Mouse (Mus musculus): ENCODE results near the gene Ccdc141. TPM values are rescaled to one million over a fixed set of nuclear protein-coding genes. Genes with fewer than 3 reads are reported as not detected.

Gene Ccdc141
- total RNA-seq, 1 experiment = 3.3 TPM

- no peak overlapping the region for H3K4me3 ChIP-seq (ENCODE audit: insufficient read depth in 1 of 2, low read depth in 1 of 2, low read length in 2 of 2, poor library complexity in 1 of 2, severe bottlenecking in 1 of 2)
- H3K27ac ChIP-seq (ENCODE audit: insufficient read depth, low read depth, low read length, poor library complexity, severe bottlenecking) = no peak overlapping the region
- TF ChIP-seq MAFK (IDR thresholded peaks at IDR 0.05; ENCODE audit: insufficient read depth, low read depth, low read length) (no peak), ZNF384 (IDR thresholded peaks at IDR 0.05; ENCODE audit: low read depth, low read length) (no peak), ZC3H11A (IDR thresholded peaks at IDR 0.05; ENCODE audit: borderline replicate concordance, low read depth, low read length) (no peak), CHD2 (IDR thresholded peaks at IDR 0.05; ENCODE audit: low read depth, low read length) (no peak), HCFC1 (IDR thresholded peaks at IDR 0.05; ENCODE audit: borderline replicate concordance, insufficient read depth, low read length) (no peak)
- in situ Hi-C loops (cut with MboI; ENCODE audit: low sequenced_read_pairs in 2 of 2, unreplicated experiment in 2 of 2) = no loop called here
- peaks cover 2 to 12% of the 10 kb centered on the region in 2 experiments; a peak in 1 of 4 replicates for H3K4me1 ChIP-seq (ENCODE audit: control insufficient read depth in 2 of 2, insufficient read depth in 2 of 2, low read length in 2 of 2, poor library complexity in 1 of 2)
- H3K9ac ChIP-seq (ENCODE audit: insufficient read depth, low read depth, low read length, poor library complexity, severe bottlenecking) = no peak overlapping the region
- no peak for DNase-seq (ENCODE audit: low read depth, low spot score)
- no peaks in the 10 kb centered on the region for H3K36me3 ChIP-seq (ENCODE audit: control insufficient read depth, insufficient read depth, low read length, poor library complexity, severe bottlenecking)
- no peaks in the 10 kb centered on the region for H3K9me3 ChIP-seq (ENCODE audit: control insufficient read depth, insufficient read depth, low read depth, low read length)
Observed at GRCm38 (mm10) chr2:77113867-77114266, 56.6 kb downstream of the Ccdc141 start.

- in situ Hi-C loops (cut with MboI; ENCODE audit: low sequenced_read_pairs in 2 of 2, unreplicated experiment in 2 of 2) = no loop called here
- DNase-seq (ENCODE audit: low read depth, low spot score) = no peak
- Histone ChIP-seq H3K9me3 (ENCODE audit: control insufficient read depth, insufficient read depth, low read depth, low read length) (no peaks in the 10 kb centered on the region), H3K27ac (ENCODE audit: insufficient read depth, low read depth, low read length, poor library complexity, severe bottlenecking) (no peak overlapping the region), H3K36me3 (ENCODE audit: control insufficient read depth, insufficient read depth, low read length, poor library complexity, severe bottlenecking) (no peaks in the 10 kb centered on the region), H3K4me1 (ENCODE audit: control insufficient read depth in 2 of 2, insufficient read depth in 2 of 2, low read length in 2 of 2, poor library complexity in 1 of 2) (peaks cover 2 to 12% of the 10 kb centered on the region in 2 experiments; a peak in 1 of 4 replicates), H3K9ac (ENCODE audit: insufficient read depth, low read depth, low read length, poor library complexity, severe bottlenecking) (no peak overlapping the region), H3K4me3 (ENCODE audit: insufficient read depth in 1 of 2, low read depth in 1 of 2, low read length in 2 of 2, poor library complexity in 1 of 2, severe bottlenecking in 1 of 2) (no peak overlapping the region)
- TF ChIP-seq ZC3H11A (IDR thresholded peaks at IDR 0.05; ENCODE audit: borderline replicate concordance, low read depth, low read length) = no peak
- no peak for TF ChIP-seq HCFC1 (IDR thresholded peaks at IDR 0.05; ENCODE audit: borderline replicate concordance, insufficient read depth, low read length)
- no peak for TF ChIP-seq CHD2 (IDR thresholded peaks at IDR 0.05; ENCODE audit: low read depth, low read length)
- TF ChIP-seq ZNF384 (IDR thresholded peaks at IDR 0.05; ENCODE audit: low read depth, low read length) = no peak
- TF ChIP-seq MAFK (IDR thresholded peaks at IDR 0.05; ENCODE audit: insufficient read depth, low read depth, low read length) = no peak
Observed at GRCm38 (mm10) chr2:77113026-77113425, 57.4 kb downstream of the Ccdc141 start.

GRCm38 (mm10) chr2:77111095-77111494 is 59.3 kb downstream of the Ccdc141 start:
- no peaks in the 10 kb centered on the region for H3K36me3 ChIP-seq (ENCODE audit: control insufficient read depth, insufficient read depth, low read length, poor library complexity, severe bottlenecking)
- DNase-seq (ENCODE audit: low read depth, low spot score) = no peak
- no peak overlapping the region for H3K27ac ChIP-seq (ENCODE audit: insufficient read depth, low read depth, low read length, poor library complexity, severe bottlenecking)
- no peak overlapping the region for H3K4me3 ChIP-seq (ENCODE audit: insufficient read depth in 1 of 2, low read depth in 1 of 2, low read length in 2 of 2, poor library complexity in 1 of 2, severe bottlenecking in 1 of 2)
- no peak overlapping the region for H3K9ac ChIP-seq (ENCODE audit: insufficient read depth, low read depth, low read length, poor library complexity, severe bottlenecking)
- H3K4me1 ChIP-seq (ENCODE audit: control insufficient read depth in 2 of 2, insufficient read depth in 2 of 2, low read length in 2 of 2, poor library complexity in 1 of 2) = 0 out of 4 replicates have a peak, but pooled peaks cover 0 to 5% of the 10 kb centered on the region in 2 experiments
- H3K9me3 ChIP-seq (ENCODE audit: control insufficient read depth, insufficient read depth, low read depth, low read length) = no peaks in the 10 kb centered on the region
- in situ Hi-C loops (cut with MboI; ENCODE audit: low sequenced_read_pairs in 2 of 2, unreplicated experiment in 2 of 2) = no loop called here
- no peak for TF ChIP-seq HCFC1 (IDR thresholded peaks at IDR 0.05; ENCODE audit: borderline replicate concordance, insufficient read depth, low read length)
- no peak for TF ChIP-seq ZC3H11A (IDR thresholded peaks at IDR 0.05; ENCODE audit: borderline replicate concordance, low read depth, low read length)
- no peak for TF ChIP-seq ZNF384 (IDR thresholded peaks at IDR 0.05; ENCODE audit: low read depth, low read length)
- no peak for TF ChIP-seq CHD2 (IDR thresholded peaks at IDR 0.05; ENCODE audit: low read depth, low read length)
- TF ChIP-seq MAFK (IDR thresholded peaks at IDR 0.05; ENCODE audit: insufficient read depth, low read depth, low read length) = no peak

GRCm38 (mm10) chr2:77110365-77110764 is 60.1 kb downstream of the Ccdc141 start:
- Histone ChIP-seq H3K27ac (ENCODE audit: insufficient read depth, low read depth, low read length, poor library complexity, severe bottlenecking) (no peak overlapping the region), H3K36me3 (ENCODE audit: control insufficient read depth, insufficient read depth, low read length, poor library complexity, severe bottlenecking) (no peaks in the 10 kb centered on the region), H3K4me3 (ENCODE audit: insufficient read depth in 1 of 2, low read depth in 1 of 2, low read length in 2 of 2, poor library complexity in 1 of 2, severe bottlenecking in 1 of 2) (no peak overlapping the region), H3K9ac (ENCODE audit: insufficient read depth, low read depth, low read length, poor library complexity, severe bottlenecking) (no peak overlapping the region), H3K9me3 (ENCODE audit: control insufficient read depth, insufficient read depth, low read depth, low read length) (no peaks in the 10 kb centered on the region), H3K4me1 (ENCODE audit: control insufficient read depth in 2 of 2, insufficient read depth in 2 of 2, low read length in 2 of 2, poor library complexity in 1 of 2) (0 out of 4 replicates have a peak, but pooled peaks cover 0 to 4% of the 10 kb centered on the region in 2 experiments)
- in situ Hi-C loops (cut with MboI; ENCODE audit: low sequenced_read_pairs in 2 of 2, unreplicated experiment in 2 of 2) = no loop called here
- no peak for DNase-seq (ENCODE audit: low read depth, low spot score)
- TF ChIP-seq HCFC1 (IDR thresholded peaks at IDR 0.05; ENCODE audit: borderline replicate concordance, insufficient read depth, low read length) (no peak), MAFK (IDR thresholded peaks at IDR 0.05; ENCODE audit: insufficient read depth, low read depth, low read length) (no peak), ZNF384 (IDR thresholded peaks at IDR 0.05; ENCODE audit: low read depth, low read length) (no peak), ZC3H11A (IDR thresholded peaks at IDR 0.05; ENCODE audit: borderline replicate concordance, low read depth, low read length) (no peak), CHD2 (IDR thresholded peaks at IDR 0.05; ENCODE audit: low read depth, low read length) (no peak)

Measured in ES-E14 (cell line).